Mouse (Mus musculus): ENCODE measurements around the gene Gm42957. TPM values are rescaled to one million over a fixed set of nuclear protein-coding genes. Genes with fewer than 3 reads are reported as not detected.

Gene Gm42957
- total and polyA plus RNA-seq, 3 experiments = 0.08 to 0.11 TPM; not detected in 1

DNA sequence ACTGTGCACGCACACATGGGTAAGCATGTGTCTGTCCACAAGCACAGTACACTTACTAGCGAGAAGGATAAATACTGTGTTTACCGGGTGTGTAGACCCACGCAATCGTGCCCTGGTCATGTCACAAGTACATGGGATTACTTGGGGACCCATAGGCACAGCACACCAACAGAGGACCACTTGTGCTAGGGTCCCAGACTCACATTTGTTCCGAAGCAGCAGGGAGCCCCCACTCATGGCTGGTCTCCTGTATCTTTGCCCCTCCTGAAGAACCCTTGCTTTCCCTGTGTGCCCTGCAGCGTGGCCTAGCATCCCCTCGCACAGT lies 36.2 kb upstream of the Gm42957 start:
- Histone ChIP-seq H3K27ac (ENCODE audit: insufficient read depth, low read depth) (no peak overlapping the region), H3K4me1 (ENCODE audit: control insufficient read depth in 1 of 2, insufficient read depth in 2 of 2) (peaks cover 4 to 20% of the 10 kb centered on the region in 2 experiments; a peak in 2 of 4 replicates), H3K4me2 (ENCODE audit: insufficient read depth, low read depth, poor library complexity, severe bottlenecking) (no peak overlapping the region), H3K9ac (ENCODE audit: insufficient read depth, low read depth) (no peak overlapping the region), H3K36me3 (replicated peaks in 1 of 2; ENCODE audit: control insufficient read depth in 1 of 2, insufficient read depth in 1 of 2, low read length in 1 of 2) (peaks cover 0 to 13% of the 10 kb centered on the region in 2 experiments), H3K4me3 (replicated peaks in 1 of 3; ENCODE audit: low read depth in 2 of 3, low read length in 2 of 3, poor library complexity in 1 of 3) (no peak overlapping the region), H3K79me2 (replicated peaks; ENCODE audit: control insufficient read depth, extremely low read depth, insufficient read depth, poor library complexity, severe bottlenecking) (no peaks in the 10 kb centered on the region), H3K9me3 (replicated peaks; ENCODE audit: low read length) (peaks cover 14% of the 10 kb centered on the region), H3K27me3 (replicated peaks) (no peaks in the 10 kb centered on the region)
- in situ Hi-C loops (cut with MboI; ENCODE audit: low pct_ligation_motif_present, low pct_unique_long_range_greater_than_20kb, low sequenced_read_pairs) = no loop called here
- TF ChIP-seq MAZ (IDR thresholded peaks at IDR 0.05; ENCODE audit: low read depth, low read length) (no peak), MXI1 (IDR thresholded peaks at IDR 0.05; ENCODE audit: low read depth, low read length) (no peak), JUN (IDR thresholded peaks at IDR 0.05; ENCODE audit: insufficient read depth, low read depth, low read length) (no peak), SIN3A (IDR thresholded peaks at IDR 0.05; ENCODE audit: low read length) (no peak), TBP (conservative IDR thresholded peaks at IDR 0.05; ENCODE audit: low read depth, low read length) (no peak), MYC (IDR thresholded peaks at IDR 0.05; ENCODE audit: low read depth, low read length) (no peak), CHD2 (IDR thresholded peaks at IDR 0.05; ENCODE audit: low read length) (no peak), MEF2A (IDR thresholded peaks at IDR 0.05; ENCODE audit: borderline replicate concordance, low read depth, low read length) (no peak)
- no peak for DNase-seq (ENCODE audit: extremely low read depth)
- dilution Hi-C loops (cut with MboI; ENCODE audit: extremely low pct_ligation_motif_present, extremely low pct_unique_long_range_greater_than_20kb, low sequenced_read_pairs) = no loop called here

DNA sequence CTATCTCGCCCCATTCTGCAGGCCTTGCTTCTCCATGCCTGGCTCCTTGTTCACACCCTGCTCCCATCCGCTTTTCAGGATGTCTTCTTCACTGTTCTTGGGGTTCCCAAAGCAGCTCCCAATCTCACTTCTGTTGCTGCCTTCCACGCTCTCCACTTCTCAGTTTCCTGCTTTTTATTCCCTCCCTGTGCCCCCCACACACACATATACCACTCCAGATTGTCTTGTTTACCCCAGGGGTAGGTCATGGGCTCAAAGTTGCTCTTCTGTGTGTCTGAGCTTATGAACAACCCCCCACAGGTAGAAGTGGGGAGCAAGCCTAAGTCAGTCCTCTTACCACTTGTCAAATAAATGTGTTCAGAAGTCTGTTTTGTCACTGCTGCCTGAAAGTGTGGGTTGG lies 35.9 kb upstream of the Gm42957 start:
- Histone ChIP-seq H3K9me3 (replicated peaks; ENCODE audit: low read length) (peaks cover 14% of the 10 kb centered on the region), H3K27me3 (replicated peaks) (no peaks in the 10 kb centered on the region), H3K4me3 (replicated peaks in 1 of 3; ENCODE audit: low read depth in 2 of 3, low read length in 2 of 3, poor library complexity in 1 of 3) (no peak overlapping the region), H3K4me2 (ENCODE audit: insufficient read depth, low read depth, poor library complexity, severe bottlenecking) (no peak overlapping the region), H3K9ac (ENCODE audit: insufficient read depth, low read depth) (no peak overlapping the region), H3K4me1 (ENCODE audit: control insufficient read depth in 1 of 2, insufficient read depth in 2 of 2) (peaks cover 4 to 20% of the 10 kb centered on the region in 2 experiments; a peak in 2 of 4 replicates), H3K36me3 (replicated peaks in 1 of 2; ENCODE audit: control insufficient read depth in 1 of 2, insufficient read depth in 1 of 2, low read length in 1 of 2) (peaks cover 0 to 13% of the 10 kb centered on the region in 2 experiments), H3K79me2 (replicated peaks; ENCODE audit: control insufficient read depth, extremely low read depth, insufficient read depth, poor library complexity, severe bottlenecking) (no peaks in the 10 kb centered on the region), H3K27ac (ENCODE audit: insufficient read depth, low read depth) (no peak overlapping the region)
- TF ChIP-seq PAX5 (IDR thresholded peaks at IDR 0.05; ENCODE audit: low read length) (no peak), RCOR1 (conservative IDR thresholded peaks at IDR 0.05; ENCODE audit: low read depth, low read length) (no peak), ZKSCAN1 (IDR thresholded peaks at IDR 0.05; ENCODE audit: borderline replicate concordance, low read depth, low read length) (no peak), EP300 (IDR thresholded peaks at IDR 0.05; ENCODE audit: low read length) (no peak), NRF1 (IDR thresholded peaks at IDR 0.05; ENCODE audit: low read depth, low read length) (no peak), MAX (IDR thresholded peaks at IDR 0.05; ENCODE audit: low read length) (no peak), CHD1 (IDR thresholded peaks at IDR 0.05; ENCODE audit: low read depth, low read length) (no peak), USF1 (IDR thresholded peaks at IDR 0.05; ENCODE audit: low read depth, low read length) (no peak), KAT2A (IDR thresholded peaks at IDR 0.05; ENCODE audit: insufficient replicate concordance, low read length) (no peak), IRF4 (IDR thresholded peaks at IDR 0.05; ENCODE audit: low read depth, low read length) (no peak), TCF12 (IDR thresholded peaks at IDR 0.05; ENCODE audit: low read depth, low read length) (no peak), GABPA (IDR thresholded peaks at IDR 0.05; ENCODE audit: insufficient replicate concordance, low read depth, low read length) (no peak), CTCF (conservative IDR thresholded peaks at IDR 0.05 in 1 of 2, IDR thresholded peaks at IDR 0.05 in 1 of 2; ENCODE audit: low read depth in 2 of 2, low read length in 2 of 2) (no peak), BHLHE40 (IDR thresholded peaks at IDR 0.05; ENCODE audit: low read depth, low read length) (no peak), ZNF384 (IDR thresholded peaks at IDR 0.05; ENCODE audit: low read depth, low read length) (no peak), NELFE (IDR thresholded peaks at IDR 0.05; ENCODE audit: low read depth, low read length) (no peak), USF2 (conservative IDR thresholded peaks at IDR 0.05; ENCODE audit: low read depth, low read length) (no peak), TBP (conservative IDR thresholded peaks at IDR 0.05; ENCODE audit: low read depth, low read length) (no peak)
- DNase-seq (ENCODE audit: extremely low read depth) = no peak
- dilution Hi-C loops (cut with MboI; ENCODE audit: extremely low pct_ligation_motif_present, extremely low pct_unique_long_range_greater_than_20kb, low sequenced_read_pairs) = no loop called here
- in situ Hi-C loops (cut with MboI; ENCODE audit: low pct_ligation_motif_present, low pct_unique_long_range_greater_than_20kb, low sequenced_read_pairs) = no loop called here
